Mouse (Mus musculus): ENCODE measurements at regions not wholly inside any gene's neighbourhood (a gene's known extent, or its start where the extent isn't known, plus 50 kb on each side); places are given as distances from the start of the nearest gene placed in this dataset.

DNA sequence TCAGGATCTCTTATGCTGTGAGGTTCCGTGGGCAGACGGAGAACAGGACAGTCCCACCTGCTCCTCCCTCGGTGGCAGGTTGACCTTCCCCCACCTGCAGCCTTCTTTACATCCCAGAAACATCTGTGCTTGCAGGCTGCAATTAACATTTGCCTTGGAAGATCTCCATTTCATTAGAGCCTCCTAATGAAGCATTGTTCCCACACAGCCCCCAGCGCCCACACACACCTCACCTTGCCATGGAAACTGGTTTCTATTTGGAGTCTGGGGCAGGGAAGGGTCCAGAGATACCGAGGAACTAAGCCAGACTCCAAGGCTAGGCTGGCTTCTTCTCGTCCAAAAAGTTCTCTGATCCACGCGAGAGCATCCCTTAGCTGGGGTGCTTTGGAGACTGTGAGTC, 56.6 kb upstream of the Rpl38 start:
- Histone ChIP-seq H3K4me3 (no peak overlapping the region), H3K27ac (no peak overlapping the region)
- DNase-seq (ENCODE audit: low spot score in 2 of 2), result peak; percentile 13 to 17
- TF ChIP-seq CTCF (conservative IDR thresholded peaks at IDR 0.05), result no peak

DNA sequence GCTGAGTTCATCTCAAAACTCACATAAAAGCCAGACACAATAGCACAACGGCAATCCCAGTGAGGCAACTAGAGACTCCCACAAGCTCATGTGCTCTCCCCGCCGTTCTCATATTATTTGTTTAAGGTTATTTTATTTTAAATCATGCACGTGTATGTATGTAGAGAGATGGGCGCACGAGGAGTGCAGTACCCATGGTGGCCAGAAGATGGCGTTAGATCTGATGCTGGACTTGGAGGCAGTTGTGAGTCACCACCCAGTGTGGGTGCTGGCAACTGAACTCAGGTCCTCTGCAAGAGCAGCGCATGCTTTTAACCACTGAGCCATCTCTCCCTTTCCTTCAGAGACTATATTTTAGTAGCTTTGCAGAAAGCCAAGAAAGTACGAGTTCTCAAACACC, 60.3 kb upstream of the Rpl38 start:
- H3K27ac ChIP-seq, result no peak overlapping the region
- TF ChIP-seq CTCF (conservative IDR thresholded peaks at IDR 0.05), result peak; percentile 52
- DNase-seq (ENCODE audit: low spot score in 2 of 2), result no peak
- no peak overlapping the region for H3K4me3 ChIP-seq

DNA sequence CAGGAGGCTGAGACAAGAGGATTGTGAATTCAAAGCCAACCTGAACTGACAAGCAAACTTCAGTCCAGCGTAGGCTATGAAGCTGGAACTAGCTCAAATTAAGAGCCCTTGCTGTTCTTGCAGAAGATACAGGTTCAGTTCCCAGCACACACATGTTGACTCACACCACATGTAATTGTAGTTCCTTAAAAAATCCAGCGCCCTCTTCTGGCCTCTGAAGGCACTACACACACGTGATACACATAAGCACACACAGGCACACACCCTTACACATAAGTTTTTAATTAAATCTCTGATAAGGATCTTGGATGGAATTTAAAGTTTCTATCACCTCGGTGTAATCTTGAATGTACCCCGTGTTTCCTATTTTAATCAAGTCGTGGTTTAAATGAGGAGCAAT, 65.2 kb upstream of the Rpl38 start:
- no peak overlapping the region for H3K4me3 ChIP-seq
- H3K27ac ChIP-seq, result no peak overlapping the region
- TF ChIP-seq CTCF (conservative IDR thresholded peaks at IDR 0.05), result peak; percentile 40
- no peak for DNase-seq (ENCODE audit: low spot score in 2 of 2)

DNA sequence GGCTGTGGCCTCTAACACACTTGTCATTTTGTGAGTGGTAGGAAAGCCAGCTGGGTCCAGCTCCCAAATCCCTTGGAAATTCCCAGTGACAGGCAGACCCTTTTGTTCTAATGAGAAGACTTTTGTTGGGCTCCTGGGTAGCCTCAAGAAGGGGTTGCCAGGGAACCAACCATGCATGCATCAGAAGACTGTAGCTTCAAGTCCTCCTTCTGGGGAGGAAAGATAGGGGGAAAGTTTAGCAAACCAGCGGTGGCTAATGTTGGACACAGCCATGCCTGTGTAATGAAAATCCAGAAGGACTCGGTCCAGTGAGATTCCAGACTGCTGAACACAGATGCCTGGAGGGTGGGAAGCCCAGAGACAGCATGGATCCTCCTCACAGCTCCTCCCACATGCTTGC, 71.1 kb upstream of the Rpl38 start:
- Histone ChIP-seq H3K4me3 (no peak overlapping the region), H3K27ac (no peak overlapping the region)
- TF ChIP-seq CTCF (conservative IDR thresholded peaks at IDR 0.05), result no peak
- peak in 1 of 2 experiments; percentile 58 for DNase-seq (ENCODE audit: low spot score in 2 of 2)

DNA sequence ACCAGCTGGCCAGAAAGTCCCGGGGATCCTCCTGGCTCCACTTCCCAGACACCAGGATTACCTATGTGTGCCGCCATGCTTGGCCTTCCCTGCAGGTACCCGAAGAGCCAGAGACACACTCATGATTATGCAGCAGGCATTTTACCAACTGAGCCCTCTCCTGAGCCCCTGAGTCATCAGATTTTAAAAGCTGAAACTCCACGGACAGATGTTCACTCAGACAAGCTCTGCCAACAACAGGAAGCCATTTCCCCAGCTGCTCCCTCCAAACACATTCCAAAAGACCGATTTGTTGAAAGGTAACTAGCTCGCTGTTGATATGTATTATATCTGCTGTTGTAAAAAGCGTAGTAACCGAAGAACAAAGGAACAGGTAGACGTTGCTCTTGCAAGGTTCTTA, 75.4 kb upstream of the Rpl38 start:
- TF ChIP-seq CTCF (conservative IDR thresholded peaks at IDR 0.05), result no peak
- Histone ChIP-seq H3K4me3 (no peak overlapping the region), H3K27ac (no peak overlapping the region)
- peak in 1 of 2 experiments; percentile 4 for DNase-seq (ENCODE audit: low spot score in 2 of 2)

DNA sequence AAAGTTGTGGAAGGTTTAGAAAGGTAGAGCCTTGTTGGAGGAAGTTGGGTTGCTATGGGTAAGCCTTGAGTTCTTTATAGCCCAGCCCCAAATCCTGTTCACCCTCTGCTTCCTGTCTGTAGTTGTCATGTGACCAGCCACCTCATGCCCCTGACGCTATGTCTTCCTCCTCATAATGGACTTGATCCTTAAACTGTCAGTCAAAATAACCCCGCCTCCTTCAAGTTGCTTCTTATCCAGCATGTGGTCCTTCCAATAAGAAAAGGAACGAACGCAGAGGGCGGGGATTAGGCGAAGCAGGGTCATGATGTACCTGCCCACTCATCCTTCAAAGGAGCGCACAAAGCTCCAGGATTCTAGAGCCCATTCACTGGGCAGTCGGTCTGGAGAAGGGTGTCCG, 79.8 kb upstream of the Rpl38 start:
- no peak for DNase-seq (ENCODE audit: low spot score in 2 of 2)
- no peak overlapping the region for H3K4me3 ChIP-seq
- TF ChIP-seq CTCF (conservative IDR thresholded peaks at IDR 0.05), result no peak
- H3K27ac ChIP-seq, result no peak overlapping the region

DNA sequence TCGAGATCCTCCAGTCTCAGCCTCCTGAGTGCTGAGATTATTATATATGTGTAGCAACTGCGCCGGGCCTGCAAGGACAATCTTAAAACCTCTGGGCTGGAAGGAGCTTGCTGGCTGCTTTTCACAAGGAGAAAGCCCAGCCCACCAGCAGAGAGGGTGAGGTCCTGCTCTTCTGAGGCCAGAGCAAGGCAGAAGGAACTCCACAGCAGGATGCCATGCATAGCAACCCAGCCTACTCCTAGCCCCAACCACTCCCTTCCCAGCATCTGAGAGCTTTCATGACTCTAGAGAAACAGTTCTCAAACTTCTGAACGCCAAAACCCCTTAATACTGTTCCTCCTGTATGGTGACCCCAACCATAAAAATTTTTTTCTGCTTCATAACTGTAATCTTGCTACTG, 80.3 kb upstream of the Rpl38 start:
- no peak for TF ChIP-seq CTCF (conservative IDR thresholded peaks at IDR 0.05)
- Histone ChIP-seq H3K27ac (no peak overlapping the region), H3K4me3 (no peak overlapping the region)
- DNase-seq (ENCODE audit: low spot score in 2 of 2), result no peak

DNA sequence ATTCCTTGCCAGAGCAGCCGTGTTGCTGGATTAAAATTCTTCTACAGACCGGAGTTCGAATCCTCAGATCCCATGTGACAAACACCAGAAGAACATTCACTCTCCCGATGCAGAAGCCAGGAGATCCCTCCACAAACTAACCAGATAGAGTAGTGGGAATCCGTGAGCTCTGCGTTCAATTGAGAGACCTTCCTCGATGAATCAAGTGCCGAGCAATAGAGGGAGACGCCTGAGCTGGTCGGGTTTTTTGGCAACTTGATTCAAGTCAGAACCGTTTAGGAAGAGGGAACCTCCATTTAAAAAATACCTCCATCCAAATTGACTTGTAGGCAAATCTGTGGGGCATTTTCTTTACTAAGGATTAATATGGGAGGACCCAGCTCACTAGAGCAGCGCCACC, 81.9 kb upstream of the Rpl38 start:
- no peak; the same call in none of the 2 replicates for TF ChIP-seq CTCF (conservative IDR thresholded peaks at IDR 0.05)
- H3K27ac ChIP-seq, result no peak overlapping the region
- DNase-seq (ENCODE audit: low spot score in 2 of 2), result no peak
- no peak overlapping the region for H3K4me3 ChIP-seq

DNA sequence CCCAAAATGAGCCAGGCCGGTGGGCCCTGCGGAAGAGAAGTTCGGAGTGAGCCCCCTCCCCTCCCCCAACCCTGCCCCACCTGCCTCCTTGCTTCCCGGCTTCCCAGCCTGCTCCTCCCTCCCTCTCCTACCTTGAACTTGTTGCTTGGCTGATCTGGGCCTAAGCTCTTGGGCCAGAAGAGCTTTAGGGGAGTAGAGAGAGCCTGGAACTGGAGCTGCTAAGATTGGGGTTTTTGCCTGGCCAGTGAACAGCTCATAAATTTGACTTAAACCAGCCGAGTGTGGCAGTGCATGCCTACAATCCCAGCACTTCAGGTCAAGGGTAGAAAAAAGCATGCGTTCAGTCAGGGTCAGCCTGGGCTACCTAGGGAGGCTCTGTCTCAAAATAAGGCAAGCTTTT, 83.5 kb upstream of the Rpl38 start:
- TF ChIP-seq CTCF (conservative IDR thresholded peaks at IDR 0.05), result no peak
- Histone ChIP-seq H3K4me3 (no peak overlapping the region), H3K27ac (no peak overlapping the region)
- no peak for DNase-seq (ENCODE audit: low spot score in 2 of 2)

DNA sequence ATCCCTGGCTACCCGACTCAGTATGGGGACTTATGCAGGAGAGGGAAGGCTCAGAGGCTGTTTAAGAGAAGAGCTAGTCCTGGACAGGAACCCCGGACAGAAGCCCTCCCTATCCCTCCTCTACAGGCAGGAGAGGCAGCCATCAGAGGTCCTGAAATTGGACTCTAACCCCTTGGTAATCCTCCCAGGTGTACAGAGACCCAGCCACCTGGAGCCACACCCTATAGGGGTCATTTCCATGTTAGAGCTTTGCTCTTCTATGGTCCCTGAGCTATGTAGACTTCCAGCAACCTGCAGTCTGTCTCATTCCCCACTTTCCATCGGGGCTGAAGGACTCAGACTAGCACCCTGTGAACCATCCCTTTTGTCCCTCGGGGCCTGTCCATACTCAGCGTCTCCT, 84.2 kb upstream of the Rpl38 start:
- H3K27ac ChIP-seq, result no peak overlapping the region
- no peak for DNase-seq (ENCODE audit: low spot score in 2 of 2)
- no peak for TF ChIP-seq CTCF (conservative IDR thresholded peaks at IDR 0.05)
- H3K4me3 ChIP-seq, result no peak overlapping the region

DNA sequence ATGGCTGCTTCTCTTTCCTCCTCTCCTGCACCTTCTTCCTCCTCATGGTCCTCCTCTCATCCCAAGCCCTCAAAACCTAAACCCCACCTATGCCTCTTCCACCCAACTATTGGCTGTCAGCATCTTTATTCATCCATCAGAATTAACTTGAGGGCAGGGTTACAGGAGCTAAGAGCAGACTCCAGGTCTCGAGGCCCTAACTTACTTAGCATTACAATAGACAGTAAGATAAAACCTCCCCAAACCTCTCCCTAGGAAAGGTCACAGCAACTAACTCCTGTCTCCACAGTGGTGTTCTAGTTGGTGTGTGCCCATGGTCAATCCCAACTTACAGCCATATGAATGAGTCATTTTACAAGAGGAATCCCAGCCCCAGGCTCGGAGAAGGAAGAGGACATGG, 88.3 kb upstream of the Rpl38 start:
- TF ChIP-seq CTCF (conservative IDR thresholded peaks at IDR 0.05), result no peak
- Histone ChIP-seq H3K4me3 (no peak overlapping the region), H3K27ac (no peak overlapping the region)
- DNase-seq (ENCODE audit: low spot score in 2 of 2), result no peak

DNA sequence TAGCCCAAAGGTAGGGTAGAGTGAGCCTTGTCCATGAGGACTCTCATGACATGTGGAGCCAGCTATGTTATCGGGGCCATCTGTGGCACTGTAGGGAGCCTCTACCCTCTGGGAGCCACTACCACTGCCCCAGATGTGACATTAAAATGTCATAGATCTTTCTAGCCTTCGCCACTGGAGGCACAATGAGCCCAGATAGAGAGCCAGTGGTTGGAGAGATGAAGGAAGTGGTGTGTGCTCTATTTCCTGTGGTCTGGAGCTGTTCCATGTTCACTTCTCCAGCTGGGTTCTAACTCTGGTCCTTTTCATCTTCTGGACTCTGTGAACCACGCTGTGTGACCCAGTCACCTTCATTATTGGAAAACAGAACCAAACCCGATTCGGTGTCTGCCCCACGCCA, 89.8 kb upstream of the Rpl38 start:
- Histone ChIP-seq H3K4me3 (no peak overlapping the region), H3K27ac (no peak overlapping the region)
- no peak for DNase-seq (ENCODE audit: low spot score in 2 of 2)
- TF ChIP-seq CTCF (conservative IDR thresholded peaks at IDR 0.05), result no peak

DNA sequence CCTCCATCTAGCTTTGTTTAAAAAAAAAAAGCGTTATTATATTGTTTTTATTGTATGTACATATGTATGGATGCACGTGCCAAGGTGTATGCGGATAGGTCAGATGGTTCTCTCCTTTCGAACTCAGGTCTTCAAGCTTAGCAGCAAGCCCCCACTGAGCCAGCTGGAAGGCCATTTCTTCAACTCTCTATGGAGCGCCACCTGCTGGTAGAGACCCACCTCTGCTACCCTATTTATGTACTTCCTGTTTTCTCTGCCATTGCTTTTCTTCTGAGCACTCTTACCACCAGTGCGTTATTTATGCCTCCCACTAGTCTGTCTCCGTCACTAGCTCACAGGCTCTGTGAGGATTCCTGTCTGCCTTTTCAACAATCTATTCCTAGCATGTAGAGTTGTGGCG, 91.5 kb upstream of the Rpl38 start:
- peak; percentile 60 for TF ChIP-seq CTCF (conservative IDR thresholded peaks at IDR 0.05)
- no peak overlapping the region for H3K4me3 ChIP-seq
- no peak for DNase-seq (ENCODE audit: low spot score in 2 of 2)

DNA sequence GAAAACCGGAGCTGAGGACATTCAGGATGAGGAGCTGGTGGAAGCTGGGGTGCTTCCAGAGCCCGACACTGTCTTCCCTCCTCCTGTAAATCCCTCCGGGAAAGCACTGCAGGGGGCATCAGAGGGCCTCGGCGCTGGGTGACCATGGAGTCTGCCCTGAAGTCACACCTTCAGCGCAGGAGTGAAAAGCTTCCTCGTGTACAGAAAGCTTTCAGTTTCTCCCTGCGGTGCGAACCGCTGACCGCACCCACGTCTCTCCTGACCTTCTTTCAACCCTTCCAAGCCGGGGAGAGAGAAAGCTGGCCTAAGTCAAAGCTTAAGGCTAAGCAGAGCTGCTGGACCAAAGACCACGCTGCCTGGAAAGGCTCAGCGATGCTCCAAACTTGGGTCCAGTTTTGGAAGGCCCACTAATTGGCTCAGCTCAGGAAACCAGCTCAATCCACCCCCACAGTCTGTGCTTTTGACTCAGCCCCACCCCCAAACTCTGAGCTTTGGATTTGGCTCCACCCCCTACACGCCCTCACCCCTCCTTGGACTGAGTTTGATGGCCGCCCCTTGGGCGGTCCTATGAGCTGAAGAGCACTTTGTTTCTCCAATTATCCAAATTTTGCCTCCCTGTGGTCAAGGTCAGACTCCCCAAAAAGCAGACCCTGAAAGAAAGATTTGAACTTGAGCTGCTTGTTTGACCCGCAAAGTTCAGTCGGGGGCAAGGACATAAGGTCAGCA, 97.0 kb upstream of the Rpl38 start:
- no peak for DNase-seq (ENCODE audit: low spot score in 2 of 2)
- no peak overlapping the region for H3K27ac ChIP-seq
- no peak overlapping the region for H3K4me3 ChIP-seq
- peak; percentile 51 for TF ChIP-seq CTCF (conservative IDR thresholded peaks at IDR 0.05)

More for the DNA sequence above, 91.5 kb upstream of the Rpl38 start:
- no peak overlapping the region for H3K27ac ChIP-seq
